Mouse (Mus musculus) induced T-regulatory cell, adult 2 months (primary cell): ENCODE measurements around the gene Apobec1.
"Not testable (repeated sequence)": the region's sequence is repeated elsewhere in the genome, so short reads cannot be mapped to it uniquely, and the experiment has no call there.

Source experiments
- DNase-seq: peaks from one replicate; pipeline ENCODE4 v3.0.0-alpha.2; 2012; ENCODE audit warnings: low read depth

The Apobec1 gene

GRCm38 (mm10) chr6:122602242-122602991 is at the start of gene Apobec1:
Apobec1 (minus strand) TSS chr6:122602444.
- peak; percentile 91 for DNase-seq

GRCm38 (mm10) chr6:122650398-122650980 is 48.2 kb upstream of the Apobec1 start:
- no peak for DNase-seq

- no peak for DNase-seq
Observed at GRCm38 (mm10) chr6:122649903-122650302, 47.7 kb upstream of the Apobec1 start.

- DNase-seq: not testable (repeated sequence)
Observed at GRCm38 (mm10) chr6:122644196-122644595, 42.0 kb upstream of the Apobec1 start.

GRCm38 (mm10) chr6:122637566-122637965 is 35.3 kb upstream of the Apobec1 start:
- DNase-seq: not testable (repeated sequence)

GRCm38 (mm10) chr6:122636666-122637065 is 34.4 kb upstream of the Apobec1 start:
- DNase-seq: no peak

GRCm38 (mm10) chr6:122635315-122635714 is 33.1 kb upstream of the Apobec1 start:
- DNase-seq: no peak

- peak; percentile 19 for DNase-seq
Observed at GRCm38 (mm10) chr6:122633411-122633810, 31.2 kb upstream of the Apobec1 start.

GRCm38 (mm10) chr6:122627469-122628108 is 25.3 kb upstream of the Apobec1 start:
- DNase-seq: no peak

- DNase-seq: no peak
Observed at GRCm38 (mm10) chr6:122626110-122626509, 23.9 kb upstream of the Apobec1 start, which contains the start of gene Dppa3. Dppa3 (plus strand) TSS chr6:122626410.

GRCm38 (mm10) chr6:122625156-122625555 is 22.9 kb upstream of the Apobec1 start:
- no peak for DNase-seq

- DNase-seq: no peak
Observed at GRCm38 (mm10) chr6:122624480-122624879, 22.2 kb upstream of the Apobec1 start.

- DNase-seq: no peak
Observed at GRCm38 (mm10) chr6:122621066-122621465, 18.8 kb upstream of the Apobec1 start.

- DNase-seq: no peak
Observed at GRCm38 (mm10) chr6:122616022-122616421, 13.8 kb upstream of the Apobec1 start.

GRCm38 (mm10) chr6:122614047-122614446 is 11.8 kb upstream of the Apobec1 start:
- peak; percentile 66 for DNase-seq

GRCm38 (mm10) chr6:122612426-122612825 is 10.2 kb upstream of the Apobec1 start:
- no peak for DNase-seq

- DNase-seq: no peak
Observed at GRCm38 (mm10) chr6:122609771-122610170, 7.5 kb upstream of the Apobec1 start, which contains the start of gene Gdf3. Gdf3 (minus strand) TSS chr6:122610087.

- DNase-seq: no peak
Observed at GRCm38 (mm10) chr6:122609377-122609728, 7.1 kb upstream of the Apobec1 start.

- DNase-seq: no peak
Observed at GRCm38 (mm10) chr6:122608434-122609376, 6.5 kb upstream of the Apobec1 start.

- DNase-seq: no peak
Observed at GRCm38 (mm10) chr6:122607700-122608099, 5.5 kb upstream of the Apobec1 start.

- no peak for DNase-seq
Observed at GRCm38 (mm10) chr6:122606661-122607060, 4.4 kb upstream of the Apobec1 start.

- peak; percentile 63 for DNase-seq
Observed at GRCm38 (mm10) chr6:122605483-122605882, 3.2 kb upstream of the Apobec1 start.
